Mouse (Mus musculus): ENCODE results near the gene Osbpl2. TPM values are rescaled to one million over a fixed set of nuclear protein-coding genes. Genes with fewer than 3 reads are reported as not detected.

Osbpl2 gene
- polyA plus RNA-seq, 1 experiment from 2014 or later, result 30.9 TPM

DNA sequence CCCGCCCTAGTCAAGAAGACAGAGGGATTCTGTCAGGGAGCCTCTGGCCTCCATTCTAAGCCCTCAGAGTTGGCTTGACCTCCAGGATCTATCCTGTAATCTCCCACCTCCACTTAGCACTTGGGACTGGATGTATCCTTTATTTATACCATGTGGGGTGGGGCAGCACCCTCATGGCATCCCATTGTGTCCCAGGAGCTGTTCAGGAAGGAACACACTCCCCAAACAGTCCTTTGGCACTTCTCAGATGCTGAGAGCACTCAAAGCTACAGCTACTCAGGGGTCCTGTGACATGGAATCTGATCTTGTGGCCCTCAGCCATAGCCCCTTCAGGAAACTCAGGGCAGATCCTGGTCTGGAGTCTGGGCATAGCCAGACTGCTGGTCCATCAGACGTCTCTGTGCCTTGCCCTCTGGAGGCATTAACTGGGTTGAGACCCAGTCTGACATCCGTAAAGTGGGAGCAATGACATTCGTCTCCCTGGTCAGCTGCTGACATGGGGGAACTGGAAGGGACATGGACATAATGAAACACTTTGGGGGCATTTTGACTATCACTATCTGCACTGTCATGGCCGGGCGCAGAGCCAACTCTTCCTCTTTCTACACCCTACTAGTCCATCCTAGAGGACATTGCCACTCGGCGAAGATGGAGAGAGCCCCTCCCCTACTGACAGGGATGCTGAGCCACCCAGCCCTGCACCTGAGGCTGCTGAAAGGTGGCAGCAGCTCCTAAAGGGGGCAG is 2.2 kb upstream of the Osbpl2 start:
- Histone ChIP-seq H3K4me3 (ENCODE audit: low read depth, low read length) (no peak overlapping the region), H3K27me3 (ENCODE audit: insufficient read depth, low read length) (no peaks in the 10 kb centered on the region), H3K4me1 (ENCODE audit: insufficient read depth) (peaks cover 32% of the 10 kb centered on the region), H3K36me3 (ENCODE audit: insufficient read depth) (no peaks in the 10 kb centered on the region), H3K9ac (no peak overlapping the region), H3K4me2 (no peak overlapping the region), H3K27ac (ENCODE audit: low read depth) (no peak overlapping the region), H3K9me3 (ENCODE audit: low read depth, low read length) (no peaks in the 10 kb centered on the region)
- ATAC-seq (ENCODE audit: insufficient read depth) (no peak), DNase-seq (no peak)
- WGBS, result 65% methylated on average over 8 of the region's 8 CpGs
- TF ChIP-seq CTCF (IDR thresholded peaks at IDR 0.05; ENCODE audit: low read depth), result no peak

DNA sequence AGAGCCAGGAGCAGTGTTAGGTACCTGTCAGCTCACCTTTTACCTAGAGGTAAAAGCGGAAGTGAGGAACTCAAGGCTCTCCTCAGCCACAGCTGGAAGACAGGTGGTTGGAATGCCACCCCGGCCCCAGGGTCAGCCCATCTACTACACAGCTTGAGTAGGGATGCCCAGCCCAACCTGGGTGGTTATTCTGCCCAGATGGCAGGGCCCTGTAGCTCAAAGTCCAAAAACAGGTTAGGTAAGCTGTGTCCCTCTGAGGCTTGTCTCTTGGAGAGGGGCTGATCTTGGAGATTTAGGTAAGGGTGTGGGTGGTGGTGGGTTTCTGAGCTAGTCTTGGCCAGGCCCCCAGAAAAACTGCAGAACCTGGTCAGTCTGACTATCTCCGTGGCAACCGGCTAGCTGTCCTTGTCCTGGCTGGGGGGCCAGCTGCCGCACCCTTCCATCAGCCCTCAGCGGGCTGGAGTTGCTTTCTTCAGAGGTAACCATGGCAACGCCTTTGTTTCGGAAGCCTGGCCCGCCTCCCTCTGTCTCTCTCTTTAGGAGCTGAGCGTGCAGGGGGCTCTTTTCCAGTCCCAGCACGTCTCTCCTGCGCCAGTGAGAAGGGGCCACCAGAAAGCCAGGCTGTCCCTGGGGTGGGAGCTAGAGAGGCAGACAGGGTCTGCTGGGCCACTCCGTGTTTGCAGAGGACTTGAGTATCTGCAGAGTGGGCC is 1.5 kb upstream of the Osbpl2 start:
- Histone ChIP-seq H3K27me3 (ENCODE audit: insufficient read depth, low read length) (no peaks in the 10 kb centered on the region), H3K4me3 (ENCODE audit: low read depth, low read length) (no peak overlapping the region; the same call in 1 of the 2 replicates), H3K36me3 (ENCODE audit: insufficient read depth) (no peaks in the 10 kb centered on the region), H3K9me3 (ENCODE audit: low read depth, low read length) (no peaks in the 10 kb centered on the region), H3K4me1 (ENCODE audit: insufficient read depth) (peaks cover 32% of the 10 kb centered on the region), H3K27ac (ENCODE audit: low read depth) (no peak overlapping the region), H3K9ac (no peak overlapping the region), H3K4me2 (peak overlapping the region; percentile 75)
- ATAC-seq (ENCODE audit: insufficient read depth), result no peak
- DNase-seq, result peak; percentile 56
- TF ChIP-seq CTCF (IDR thresholded peaks at IDR 0.05; ENCODE audit: low read depth), result no peak
- WGBS, result 9% methylated on average over 13 of the region's 13 CpGs

DNA sequence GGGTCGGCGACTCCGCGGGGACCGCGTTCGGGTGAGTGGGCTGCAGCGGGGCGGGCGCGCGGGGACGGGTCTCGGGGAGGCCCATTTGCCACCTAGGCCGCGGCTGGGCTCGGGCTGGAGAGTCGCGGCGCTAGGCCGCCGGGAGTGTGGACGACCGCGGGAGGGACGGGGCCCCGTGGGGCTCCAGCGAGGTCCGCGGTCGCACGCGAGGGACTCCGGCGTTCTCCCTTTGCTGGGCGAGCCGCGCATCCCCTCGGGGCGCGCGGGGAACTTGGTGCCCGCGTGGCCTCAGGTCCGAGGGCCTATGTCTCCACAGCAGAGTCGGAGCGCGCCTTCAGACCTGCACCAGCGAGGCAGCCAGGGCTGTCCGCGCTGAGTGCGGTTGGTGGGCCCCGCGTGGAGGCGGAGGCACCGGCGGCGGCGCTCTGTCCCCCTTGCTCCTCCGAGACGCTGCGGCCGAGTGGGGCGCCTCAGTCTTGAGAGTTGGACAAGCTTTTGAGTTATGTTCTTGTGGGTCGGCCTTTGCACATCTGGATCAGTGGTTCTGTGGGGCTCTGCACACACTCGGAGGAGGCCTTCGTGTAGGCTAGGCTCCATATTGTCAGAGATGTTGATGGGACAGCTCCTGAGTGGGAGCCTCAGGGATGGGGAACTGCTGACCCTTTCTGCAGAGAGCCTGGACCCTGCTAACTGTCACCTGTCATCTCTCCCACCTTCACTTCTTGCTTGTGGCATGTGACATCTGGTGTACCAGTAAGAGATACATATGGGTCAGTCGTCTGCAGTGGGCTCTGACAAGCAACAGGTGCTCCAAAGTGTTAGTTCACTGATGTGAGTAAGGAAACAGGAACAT is 559 bp downstream of the Osbpl2 start:
- peak overlapping the region; percentile 93 for H3K4me2 ChIP-seq
- 0 out of 2 replicates have a peak, but pooled peaks cover 4% of the 10 kb centered on the region for H3K36me3 ChIP-seq (ENCODE audit: insufficient read depth)
- ATAC-seq (ENCODE audit: insufficient read depth), result peak; percentile 32
- peak; percentile 52 for DNase-seq
- peaks cover 29% of the 10 kb centered on the region for H3K4me1 ChIP-seq (ENCODE audit: insufficient read depth)
- under 1% methylated on average over 68 of the region's 68 CpGs for WGBS
- H3K9ac ChIP-seq, result peak overlapping the region; percentile 84
- TF ChIP-seq CTCF (IDR thresholded peaks at IDR 0.05; ENCODE audit: low read depth), result no peak
- H3K27me3 ChIP-seq (ENCODE audit: insufficient read depth, low read length), result no peaks in the 10 kb centered on the region
- no peaks in the 10 kb centered on the region for H3K9me3 ChIP-seq (ENCODE audit: low read depth, low read length)
- peak overlapping the region; percentile 88 for H3K4me3 ChIP-seq (ENCODE audit: low read depth, low read length)
- peak overlapping the region; percentile 50; the same call in 1 of the 2 replicates for H3K27ac ChIP-seq (ENCODE audit: low read depth)

DNA sequence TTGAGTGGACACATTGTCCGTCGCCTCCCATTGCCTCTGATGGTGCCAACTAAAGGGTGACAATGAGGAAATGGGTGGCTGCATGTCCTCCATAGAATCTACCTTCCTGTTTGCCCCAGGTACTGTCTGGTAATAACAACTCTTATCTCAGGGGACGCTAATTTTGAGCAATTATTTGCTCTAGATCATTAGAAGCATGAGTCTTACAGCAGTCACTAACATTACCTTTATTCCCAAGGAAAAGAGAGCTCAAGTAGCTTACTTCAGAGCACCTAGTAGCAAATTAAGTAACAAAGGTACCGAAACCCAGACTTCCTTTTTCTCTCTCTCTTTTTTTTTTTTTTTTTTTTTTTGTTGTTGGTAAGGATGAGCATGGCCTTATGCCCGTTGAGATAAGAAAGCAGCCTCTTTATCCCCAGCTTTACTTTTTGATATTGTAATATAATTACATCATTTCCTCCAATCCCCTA is 1.2 kb downstream of the Osbpl2 start:
- TF ChIP-seq CTCF (IDR thresholded peaks at IDR 0.05; ENCODE audit: low read depth), result no peak
- Histone ChIP-seq H3K9me3 (ENCODE audit: low read depth, low read length) (no peaks in the 10 kb centered on the region), H3K36me3 (ENCODE audit: insufficient read depth) (0 out of 2 replicates have a peak, but pooled peaks cover 4% of the 10 kb centered on the region), H3K9ac (peak overlapping the region; percentile 84; the same call in 1 of the 2 replicates), H3K27ac (ENCODE audit: low read depth) (no peak overlapping the region), H3K4me3 (ENCODE audit: low read depth, low read length) (peak overlapping the region; percentile 88), H3K4me2 (peak overlapping the region; percentile 93), H3K27me3 (ENCODE audit: insufficient read depth, low read length) (no peaks in the 10 kb centered on the region), H3K4me1 (ENCODE audit: insufficient read depth) (peaks cover 25% of the 10 kb centered on the region)
- no peak for ATAC-seq (ENCODE audit: insufficient read depth)
- DNase-seq, result no peak
- WGBS, result 55% methylated on average over 5 of the region's 5 CpGs

DNA sequence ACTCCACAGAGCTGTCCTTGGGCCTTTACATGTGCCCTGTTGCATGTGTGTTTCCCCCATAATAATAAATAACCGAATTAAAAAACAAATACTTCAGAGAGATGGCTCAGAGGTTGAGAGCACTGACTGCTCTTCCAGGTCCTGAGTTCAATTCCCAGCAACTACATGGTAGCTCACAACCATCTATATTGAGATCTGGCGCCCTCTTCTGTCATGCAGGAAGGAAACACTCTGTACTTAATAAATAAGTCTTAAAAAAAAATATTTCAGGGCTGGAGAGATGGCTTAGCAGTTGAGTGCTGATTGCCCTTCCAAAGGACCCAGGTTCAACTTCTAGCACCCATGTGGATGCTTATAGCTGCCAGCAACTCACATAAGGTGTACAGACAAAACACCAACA is 5.1 kb downstream of the Osbpl2 start:
- Histone ChIP-seq H3K4me2 (no peak overlapping the region), H3K4me3 (ENCODE audit: low read depth, low read length) (no peak overlapping the region), H3K9me3 (ENCODE audit: low read depth, low read length) (no peaks in the 10 kb centered on the region), H3K9ac (no peak overlapping the region), H3K4me1 (ENCODE audit: insufficient read depth) (peaks cover 4% of the 10 kb centered on the region; the same call in 1 of the 2 replicates), H3K27me3 (ENCODE audit: insufficient read depth, low read length) (no peaks in the 10 kb centered on the region), H3K36me3 (ENCODE audit: insufficient read depth) (0 out of 2 replicates have a peak, but pooled peaks cover 4% of the 10 kb centered on the region), H3K27ac (ENCODE audit: low read depth) (no peak overlapping the region)
- DNase-seq (no peak), ATAC-seq (ENCODE audit: insufficient read depth) (no peak)
- TF ChIP-seq CTCF (IDR thresholded peaks at IDR 0.05; ENCODE audit: low read depth), result no peak
- WGBS, result 82% methylated on average over 2 of the region's 2 CpGs

DNA sequence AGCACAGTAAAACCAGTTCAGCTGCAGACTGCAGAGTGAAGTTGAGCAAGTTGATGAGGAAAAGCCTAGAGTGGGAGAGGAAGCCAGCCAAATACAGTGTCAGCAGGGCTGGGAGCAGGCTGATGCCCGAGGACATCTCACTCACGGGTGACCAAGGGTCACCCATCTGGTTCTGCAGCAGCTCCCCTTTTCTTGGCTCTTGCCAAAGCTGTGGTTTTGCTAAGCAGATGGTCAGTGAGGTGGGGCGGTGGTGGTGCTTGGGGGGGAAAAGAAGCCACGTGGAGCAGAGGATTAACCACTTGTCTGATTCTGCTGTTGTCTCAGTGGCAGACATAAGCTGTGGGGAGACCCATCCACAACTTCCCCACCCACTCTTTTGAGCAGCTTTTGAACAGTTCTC is 7.1 kb downstream of the Osbpl2 start:
- TF ChIP-seq CTCF (IDR thresholded peaks at IDR 0.05; ENCODE audit: low read depth), result no peak
- 15% methylated on average over 4 of the region's 4 CpGs for WGBS
- H3K27me3 ChIP-seq (ENCODE audit: insufficient read depth, low read length), result no peaks in the 10 kb centered on the region
- no peak overlapping the region for H3K4me3 ChIP-seq (ENCODE audit: low read depth, low read length)
- 0 out of 2 replicates have a peak, but pooled peaks cover 4% of the 10 kb centered on the region for H3K36me3 ChIP-seq (ENCODE audit: insufficient read depth)
- DNase-seq (peak; percentile 52), ATAC-seq (ENCODE audit: insufficient read depth) (peak; percentile 71)
- H3K9ac ChIP-seq, result peak overlapping the region; percentile 20; the same call in 1 of the 2 replicates
- H3K9me3 ChIP-seq (ENCODE audit: low read depth, low read length), result no peaks in the 10 kb centered on the region
- no peak overlapping the region for H3K4me2 ChIP-seq
- no peak overlapping the region for H3K27ac ChIP-seq (ENCODE audit: low read depth)
- H3K4me1 ChIP-seq (ENCODE audit: insufficient read depth), result no peaks in the 10 kb centered on the region
